Mouse (Mus musculus): Measurements from ENCODE around the gene Kpna1. TPM values are rescaled to one million over a fixed set of nuclear protein-coding genes. Genes with fewer than 3 reads are reported as not detected.
"Not testable (repeated sequence)": the region's sequence is repeated elsewhere in the genome, so short reads cannot be mapped to it uniquely, and the experiment has no call there.

Kpna1 gene
- polyA plus RNA-seq, 1 experiment from 2014 or later: 23.3 TPM

- no peaks in the 10 kb centered on the region for H3K9me3 ChIP-seq (replicated peaks; ENCODE audit: low read length)
- no peaks in the 10 kb centered on the region for H3K36me3 ChIP-seq (ENCODE audit: insufficient read depth, low read length)
- peak overlapping the region; percentile 81 for H3K4me2 ChIP-seq (ENCODE audit: low read length)
- H3K27me3 ChIP-seq (ENCODE audit: insufficient read depth, low read length): no peaks in the 10 kb centered on the region
- 0% methylated on average over 32 of the region's 86 CpGs for WGBS
- peak overlapping the region; percentile 100 for H3K27ac ChIP-seq
- DNase-seq (ENCODE audit: low spot score): peak; percentile 79
- H3K9ac ChIP-seq (ENCODE audit: low read depth, low read length): peak overlapping the region; percentile 96
- no peak for TF ChIP-seq CTCF (IDR thresholded peaks at IDR 0.05; ENCODE audit: low read depth)
- peak overlapping the region; percentile 93 for H3K4me3 ChIP-seq (replicated peaks; ENCODE audit: low read depth, low read length)
- H3K4me1 ChIP-seq (replicated peaks; ENCODE audit: insufficient read depth, low read length): no peaks in the 10 kb centered on the region
- ATAC-seq (replicated peaks; ENCODE audit: low FRiP score, low read depth): peak; percentile 68
These were observed 5.1 kb downstream of the Kpna1 start for GRCm38 (mm10) chr16:35983517-35984101.

GRCm38 (mm10) chr16:35984471-35984870 lies 5.9 kb downstream of the Kpna1 start:
- no peaks in the 10 kb centered on the region for H3K4me1 ChIP-seq (replicated peaks; ENCODE audit: insufficient read depth, low read length)
- WGBS: 59% methylated on average over 3 of the region's 3 CpGs

DNA sequence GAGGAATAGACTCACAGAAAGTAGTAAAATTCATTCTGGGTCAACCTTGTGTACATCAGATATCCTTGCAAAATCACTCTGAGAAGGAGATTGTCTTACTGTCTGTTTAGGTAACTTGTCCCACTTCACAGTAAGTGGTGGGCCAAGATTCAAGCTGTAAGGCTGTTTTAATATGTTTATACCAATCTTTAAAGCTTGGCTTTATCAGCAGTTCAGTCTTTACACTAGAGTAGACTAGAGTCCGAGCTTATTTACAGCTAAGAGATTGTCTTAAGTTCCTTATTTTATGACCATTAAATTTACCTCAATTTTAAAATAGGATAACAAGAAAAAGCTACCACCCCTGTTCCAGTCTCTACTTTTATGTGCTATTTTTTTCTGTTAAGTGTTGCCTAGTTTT lies 9.4 kb downstream of the Kpna1 start:
- ATAC-seq (replicated peaks; ENCODE audit: low FRiP score, low read depth) (no peak), DNase-seq (ENCODE audit: low spot score) (no peak)
- Histone ChIP-seq H3K36me3 (ENCODE audit: insufficient read depth, low read length) (no peaks in the 10 kb centered on the region), H3K27ac (no peak overlapping the region), H3K4me1 (replicated peaks; ENCODE audit: insufficient read depth, low read length) (no peaks in the 10 kb centered on the region), H3K9me3 (replicated peaks; ENCODE audit: low read length) (no peaks in the 10 kb centered on the region), H3K4me2 (ENCODE audit: low read length) (no peak overlapping the region), H3K9ac (ENCODE audit: low read depth, low read length) (no peak overlapping the region), H3K4me3 (replicated peaks; ENCODE audit: low read depth, low read length) (no peak overlapping the region), H3K27me3 (ENCODE audit: insufficient read depth, low read length) (no peaks in the 10 kb centered on the region)
- WGBS: 43% methylated on average over 1 of the region's 1 CpGs
- no peak for TF ChIP-seq CTCF (IDR thresholded peaks at IDR 0.05; ENCODE audit: low read depth)

More at GRCm38 (mm10) chr16:35984471-35984870, 5.9 kb downstream of the Kpna1 start:
- Histone ChIP-seq H3K36me3 (ENCODE audit: insufficient read depth, low read length) (no peaks in the 10 kb centered on the region), H3K9me3 (replicated peaks; ENCODE audit: low read length) (no peaks in the 10 kb centered on the region), H3K27ac (no peak overlapping the region), H3K4me3 (replicated peaks; ENCODE audit: low read depth, low read length) (peak overlapping the region; percentile 93; the same call in 1 of the 2 replicates), H3K9ac (ENCODE audit: low read depth, low read length) (no peak overlapping the region), H3K4me2 (ENCODE audit: low read length) (peak overlapping the region; percentile 81), H3K27me3 (ENCODE audit: insufficient read depth, low read length) (no peaks in the 10 kb centered on the region)
- ATAC-seq (replicated peaks; ENCODE audit: low FRiP score, low read depth) (no peak), DNase-seq (ENCODE audit: low spot score) (no peak)
- no peak for TF ChIP-seq CTCF (IDR thresholded peaks at IDR 0.05; ENCODE audit: low read depth)

- no peak for TF ChIP-seq CTCF (IDR thresholded peaks at IDR 0.05; ENCODE audit: low read depth)
- Histone ChIP-seq H3K4me1 (replicated peaks; ENCODE audit: insufficient read depth, low read length) (no peaks in the 10 kb centered on the region), H3K27ac (no peak overlapping the region), H3K9ac (ENCODE audit: low read depth, low read length) (no peak overlapping the region), H3K9me3 (replicated peaks; ENCODE audit: low read length) (no peaks in the 10 kb centered on the region), H3K4me2 (ENCODE audit: low read length) (no peak overlapping the region), H3K4me3 (replicated peaks; ENCODE audit: low read depth, low read length) (no peak overlapping the region), H3K36me3 (ENCODE audit: insufficient read depth, low read length) (no peaks in the 10 kb centered on the region), H3K27me3 (ENCODE audit: insufficient read depth, low read length) (no peaks in the 10 kb centered on the region)
- WGBS: 46% methylated on average over 1 of the region's 1 CpGs
- DNase-seq (ENCODE audit: low spot score): no peak
- no peak for ATAC-seq (replicated peaks; ENCODE audit: low FRiP score, low read depth)
These were observed 13.8 kb downstream of the Kpna1 start for GRCm38 (mm10) chr16:35992391-35992790.

GRCm38 (mm10) chr16:35993316-35993715 lies 14.8 kb downstream of the Kpna1 start:
- H3K4me1 ChIP-seq (replicated peaks; ENCODE audit: insufficient read depth, low read length): no peaks in the 10 kb centered on the region
- H3K4me3 ChIP-seq (replicated peaks; ENCODE audit: low read depth, low read length): no peak overlapping the region
- no peaks in the 10 kb centered on the region for H3K9me3 ChIP-seq (replicated peaks; ENCODE audit: low read length)
- 77% methylated on average over 3 of the region's 3 CpGs for WGBS
- H3K4me2 ChIP-seq (ENCODE audit: low read length): no peak overlapping the region
- no peak overlapping the region for H3K9ac ChIP-seq (ENCODE audit: low read depth, low read length)
- no peaks in the 10 kb centered on the region for H3K36me3 ChIP-seq (ENCODE audit: insufficient read depth, low read length)
- H3K27me3 ChIP-seq (ENCODE audit: insufficient read depth, low read length): no peaks in the 10 kb centered on the region
- no peak overlapping the region for H3K27ac ChIP-seq
- DNase-seq (ENCODE audit: low spot score) (no peak), ATAC-seq (replicated peaks; ENCODE audit: low FRiP score, low read depth) (no peak)
- TF ChIP-seq CTCF (IDR thresholded peaks at IDR 0.05; ENCODE audit: low read depth): no peak

DNA sequence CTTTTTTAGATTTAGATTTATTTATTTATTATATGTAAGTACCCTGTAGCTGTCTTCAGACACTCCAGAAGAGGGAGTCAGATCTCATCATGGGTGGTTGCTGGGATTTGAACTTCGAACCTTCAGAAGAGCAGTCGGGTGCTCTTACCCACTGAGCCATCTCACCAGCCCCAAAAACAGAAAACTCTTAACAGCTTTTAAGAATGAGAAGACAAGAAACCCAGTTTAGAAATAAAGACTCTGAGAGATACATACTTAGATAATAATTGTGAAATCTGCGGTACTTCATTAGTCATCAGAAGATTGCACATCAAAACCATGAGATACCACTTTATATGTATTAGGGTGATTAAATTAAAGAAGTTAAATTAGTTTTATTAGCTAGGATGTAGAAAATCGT lies 20.3 kb downstream of the Kpna1 start:
- H3K36me3 ChIP-seq (ENCODE audit: insufficient read depth, low read length); H3K9me3 ChIP-seq (replicated peaks; ENCODE audit: low read length); ATAC-seq (replicated peaks; ENCODE audit: low FRiP score, low read depth); H3K4me1 ChIP-seq (replicated peaks; ENCODE audit: insufficient read depth, low read length); H3K4me3 ChIP-seq (replicated peaks; ENCODE audit: low read depth, low read length); DNase-seq (ENCODE audit: low spot score); H3K27ac ChIP-seq; H3K9ac ChIP-seq (ENCODE audit: low read depth, low read length); H3K4me2 ChIP-seq (ENCODE audit: low read length); H3K27me3 ChIP-seq (ENCODE audit: insufficient read depth, low read length): not testable (repeated sequence)
- WGBS: 89% methylated on average over 4 of the region's 4 CpGs

DNA sequence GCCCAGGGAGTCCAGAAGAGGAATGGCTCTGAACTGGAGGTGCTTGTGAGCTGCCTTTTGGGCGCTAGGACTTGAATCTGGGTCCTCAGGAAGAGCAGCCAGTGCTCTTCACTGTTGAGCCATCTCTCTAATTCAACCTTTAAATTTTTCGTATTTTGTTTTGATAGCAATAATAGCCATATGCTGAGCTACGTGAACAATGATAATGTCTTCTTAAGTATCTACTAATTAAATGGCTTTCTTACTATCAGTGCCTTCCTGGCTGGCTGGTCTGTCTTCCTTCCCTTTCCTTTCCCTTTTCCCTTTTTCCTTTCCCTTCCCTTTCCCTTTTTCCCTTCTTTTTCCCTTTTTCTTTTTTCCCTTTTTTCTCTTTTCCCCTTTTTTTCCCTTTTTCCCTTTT lies 29.8 kb downstream of the Kpna1 start:
- H3K27ac ChIP-seq: no peak overlapping the region
- no peak for TF ChIP-seq CTCF (IDR thresholded peaks at IDR 0.05; ENCODE audit: low read depth)
- no peak overlapping the region for H3K9ac ChIP-seq (ENCODE audit: low read depth, low read length)
- H3K4me2 ChIP-seq (ENCODE audit: low read length): no peak overlapping the region
- peaks cover 8% of the 10 kb centered on the region; the same call in 1 of the 2 replicates for H3K36me3 ChIP-seq (ENCODE audit: insufficient read depth, low read length)
- H3K4me1 ChIP-seq (replicated peaks; ENCODE audit: insufficient read depth, low read length): no peaks in the 10 kb centered on the region
- ATAC-seq (replicated peaks; ENCODE audit: low FRiP score, low read depth): no peak
- DNase-seq (ENCODE audit: low spot score): no peak
- no peaks in the 10 kb centered on the region for H3K9me3 ChIP-seq (replicated peaks; ENCODE audit: low read length)
- H3K4me3 ChIP-seq (replicated peaks; ENCODE audit: low read depth, low read length): no peak overlapping the region
- H3K27me3 ChIP-seq (ENCODE audit: insufficient read depth, low read length): no peaks in the 10 kb centered on the region
- whole genome bisulfite sequencing: 85% methylated on average over 3 of the region's 3 CpGs
